Mouse (Mus musculus) embryonic facial prominence, embryonic 12.5 days (tissue): ENCODE measurements at regions not wholly inside any gene's neighbourhood (a gene's known extent, or its start where the extent isn't known, plus 50 kb on each side); places are given as distances from the start of the nearest gene placed in this dataset.

ENCODE experiments used
- ATAC-seq: fragments of 200-750 bp; cut with Nextera tagmentation; 2 replicates; pipeline ENCODE4 v1.8.0; 2017; ENCODE audit not compliant: insufficient number of reproducible peaks, insufficient read depth, low FRiP score, low TSS enrichment
- H3K27ac ChIP-seq: fragments of 300-500 bp; sonication (generic); 2 replicates; pipeline ENCODE4 v1.5.1; 2016; ENCODE audit warnings: mild to moderate bottlenecking
- H3K27me3 ChIP-seq: fragments of 300-500 bp; sonication (generic); 2 replicates; pipeline ENCODE4 v1.6.1; 2016; ENCODE audit warnings: mild to moderate bottlenecking, moderate library complexity
- H3K36me3 ChIP-seq: fragments of 300-500 bp; sonication (generic); 2 replicates; pipeline ENCODE4 v1.6.1; 2016; ENCODE audit warnings: mild to moderate bottlenecking
- H3K4me1 ChIP-seq: fragments of 300-500 bp; sonication (generic); 2 replicates; pipeline ENCODE4 v1.6.1; 2016
- H3K4me2 ChIP-seq: fragments of 300-500 bp; sonication (generic); replicated peaks from 2 replicates; pipeline ENCODE4 v1.6.1; 2016; ENCODE audit warnings: mild to moderate bottlenecking, moderate library complexity
- H3K4me3 ChIP-seq: fragments of 300-500 bp; sonication (generic); 2 replicates; pipeline ENCODE4 v1.5.1; 2016; ENCODE audit warnings: mild to moderate bottlenecking
- H3K9ac ChIP-seq: fragments of 300-500 bp; sonication (generic); 2 replicates; pipeline ENCODE4 v1.6.1; 2016; ENCODE audit warnings: mild to moderate bottlenecking, moderate library complexity
- H3K9me3 ChIP-seq: fragments of 300-500 bp; sonication (generic); 2 replicates; pipeline ENCODE4 v1.6.1; 2016; ENCODE audit warnings: mild to moderate bottlenecking, moderate library complexity
- WGBS: fragments of 180-500 bp; shearing (Covaris S2); methylation state at CpG from one replicate; pipeline ENCODE4 v1.1.7; 2016; 5-methylcytosine and 5-hydroxymethylcytosine counted together

DNA sequence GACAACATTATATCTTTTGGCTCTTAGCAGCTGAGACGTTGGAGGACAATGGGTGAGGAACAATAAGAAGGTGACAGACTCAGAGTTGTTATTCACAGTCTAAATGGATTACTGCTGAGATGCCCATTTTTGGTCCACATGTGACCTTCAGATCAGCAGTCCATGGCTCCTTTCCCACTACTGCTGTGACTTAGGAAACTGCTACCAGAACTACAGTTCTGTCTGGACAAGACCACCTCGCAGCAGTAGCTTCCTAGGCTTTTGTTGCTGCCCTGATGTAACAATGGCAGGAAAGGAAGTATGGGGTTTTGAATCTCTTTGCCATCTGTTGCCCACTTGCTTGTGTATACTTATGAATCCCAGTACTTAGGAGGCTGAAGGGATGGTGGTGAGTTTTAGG lies 135.6 kb upstream of the Pls3 start:
- Histone ChIP-seq H3K36me3 (no peaks in the 10 kb centered on the region), H3K4me3 (no peak overlapping the region), H3K4me1 (no peaks in the 10 kb centered on the region), H3K27ac (no peak overlapping the region), H3K27me3 (no peaks in the 10 kb centered on the region), H3K4me2 (no peak overlapping the region), H3K9me3 (no peaks in the 10 kb centered on the region), H3K9ac (no peak overlapping the region)
- no peak for ATAC-seq
- 71% methylated on average over 2 of the region's 2 CpGs for WGBS

DNA sequence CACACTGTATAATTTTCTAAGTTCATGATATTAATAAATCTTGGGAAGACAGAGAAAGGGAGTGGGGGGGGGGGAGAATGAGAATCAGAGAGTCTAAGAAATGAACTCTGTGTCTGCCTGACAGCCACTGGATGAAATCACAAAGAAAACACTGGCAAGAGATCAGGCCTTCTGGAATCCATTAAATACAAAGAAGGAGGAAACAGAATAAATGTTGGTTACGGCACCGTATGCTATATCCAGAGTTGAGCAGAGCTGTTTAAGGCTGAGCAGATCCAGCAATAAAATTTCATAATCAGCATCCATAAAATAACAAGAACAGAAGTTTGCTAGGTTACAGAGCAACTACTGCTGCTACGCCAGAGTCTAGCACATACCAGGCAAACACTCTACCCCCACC lies 103.6 kb upstream of the Pls3 start:
- Histone ChIP-seq H3K27me3 (no peaks in the 10 kb centered on the region), H3K9me3 (no peaks in the 10 kb centered on the region), H3K9ac (no peak overlapping the region), H3K4me3 (no peak overlapping the region), H3K27ac (0 out of 2 replicates have a peak overlapping the region, but pooled peaks have one; percentile 11), H3K36me3 (no peaks in the 10 kb centered on the region), H3K4me1 (no peaks in the 10 kb centered on the region), H3K4me2 (no peak overlapping the region)
- ATAC-seq, result no peak
- 43% methylated on average over 3 of the region's 3 CpGs for WGBS

DNA sequence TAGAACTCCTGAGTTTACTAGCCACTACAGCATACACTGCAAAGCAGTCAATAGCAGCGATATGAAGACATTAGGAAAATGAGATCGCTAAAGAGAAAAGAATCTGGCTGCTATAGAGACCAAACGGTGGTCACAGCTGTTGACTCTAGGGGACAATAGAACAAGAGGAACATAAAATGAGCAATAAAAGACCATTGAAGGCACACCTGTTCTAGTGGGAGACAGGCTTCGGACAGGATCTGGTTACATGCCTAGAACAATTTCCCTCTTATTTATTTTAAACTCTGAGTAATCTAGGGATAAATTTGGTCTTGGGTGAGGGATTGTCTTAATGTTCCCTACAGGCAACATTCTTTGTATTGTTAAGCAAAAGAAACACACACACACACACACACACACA lies 99.7 kb upstream of the Pls3 start:
- Histone ChIP-seq H3K27ac (no peak overlapping the region), H3K4me2 (no peak overlapping the region), H3K36me3 (no peaks in the 10 kb centered on the region), H3K4me1 (no peaks in the 10 kb centered on the region), H3K4me3 (no peak overlapping the region), H3K9me3 (no peaks in the 10 kb centered on the region), H3K27me3 (no peaks in the 10 kb centered on the region), H3K9ac (no peak overlapping the region)
- ATAC-seq, result no peak
- WGBS, result 67% methylated on average over 4 of the region's 4 CpGs

DNA sequence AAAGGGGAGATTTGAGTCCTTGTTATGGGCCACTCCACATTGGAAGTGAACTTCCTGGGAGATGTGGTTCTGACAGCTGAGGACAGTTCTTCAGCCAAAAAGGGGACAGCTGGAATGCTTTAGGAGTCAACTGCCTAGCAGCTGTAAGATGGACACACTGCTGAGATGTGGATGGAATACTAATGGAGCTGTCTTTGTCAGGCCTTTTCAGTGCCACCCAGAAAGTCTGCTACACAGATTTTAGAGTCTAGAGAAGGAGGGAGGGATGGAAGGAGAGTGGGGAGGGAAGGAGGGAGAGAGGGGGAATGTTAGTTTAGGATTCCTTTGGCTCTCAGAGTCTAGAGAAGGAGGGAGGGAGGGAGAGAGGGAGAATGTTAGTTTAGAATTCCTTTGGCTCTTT lies 74.7 kb upstream of the Pls3 start:
- H3K4me1 ChIP-seq, result no peaks in the 10 kb centered on the region
- no peaks in the 10 kb centered on the region for H3K9me3 ChIP-seq
- H3K9ac ChIP-seq, result no peak overlapping the region
- no peak overlapping the region for H3K27ac ChIP-seq
- no peaks in the 10 kb centered on the region for H3K36me3 ChIP-seq
- H3K27me3 ChIP-seq, result no peaks in the 10 kb centered on the region
- H3K4me3 ChIP-seq, result no peak overlapping the region
- H3K4me2 ChIP-seq, result no peak overlapping the region
- ATAC-seq, result no peak

DNA sequence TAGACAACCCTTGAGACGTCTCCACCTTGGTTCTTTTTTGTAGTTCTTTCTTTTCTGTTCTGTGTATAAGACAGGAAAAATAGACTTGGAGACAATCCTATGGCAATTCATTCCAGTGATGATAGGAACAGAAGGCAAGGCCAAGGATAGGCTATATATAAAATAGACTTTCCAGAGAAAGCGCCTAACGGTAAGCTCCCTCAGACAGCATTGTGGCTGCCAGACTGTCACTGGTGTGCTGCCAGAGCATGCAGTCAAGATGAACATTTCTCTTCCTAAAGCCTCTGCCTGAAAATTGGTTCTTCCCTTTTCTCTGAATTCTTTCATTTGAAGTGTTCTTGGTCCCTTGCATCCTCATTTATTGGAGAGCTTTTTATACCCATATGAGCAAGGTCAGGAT lies 53.9 kb upstream of the Pls3 start:
- Histone ChIP-seq H3K9ac (no peak overlapping the region), H3K4me1 (no peaks in the 10 kb centered on the region), H3K27ac (no peak overlapping the region), H3K9me3 (no peaks in the 10 kb centered on the region), H3K4me2 (no peak overlapping the region), H3K36me3 (no peaks in the 10 kb centered on the region), H3K4me3 (no peak overlapping the region), H3K27me3 (no peaks in the 10 kb centered on the region)
- ATAC-seq, result no peak
- WGBS, result 80% methylated on average over 3 of the region's 3 CpGs
